Mouse (Mus musculus): ENCODE results near the gene Gm10234. TPM values are rescaled to one million over a fixed set of nuclear protein-coding genes. Genes with fewer than 3 reads are reported as not detected.

The Gm10234 gene
- polyA plus RNA-seq, 1 experiment from 2014 or later = not detected

DNA sequence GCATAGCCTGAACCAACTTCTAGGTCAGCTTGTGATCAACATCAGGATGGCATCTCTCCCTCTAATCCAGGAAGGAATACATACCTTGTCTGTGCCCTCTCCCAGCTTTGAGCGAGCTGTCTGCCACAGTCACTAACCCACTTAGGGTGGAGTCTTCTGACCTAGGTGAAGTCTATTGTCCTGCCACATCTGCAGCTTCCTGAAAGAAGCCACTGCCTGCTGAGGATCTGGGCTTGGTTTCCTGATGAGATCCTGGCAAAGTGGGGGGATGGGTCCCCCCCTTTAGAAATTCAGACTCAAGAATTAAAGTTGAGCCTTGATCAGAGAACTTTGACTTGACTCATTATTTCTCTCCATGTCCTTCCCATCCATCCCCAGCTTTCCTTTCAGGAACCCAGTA lies 32.0 kb downstream of the Gm10234 start:
- Histone ChIP-seq H3K27ac (ENCODE audit: low read depth, low read length) (no peak overlapping the region), H3K9ac (ENCODE audit: low read length) (no peak overlapping the region), H3K9me3 (ENCODE audit: control insufficient read depth, low read length) (no peaks in the 10 kb centered on the region), H3K4me3 (ENCODE audit: low read depth, low read length) (no peak overlapping the region), H3K36me3 (ENCODE audit: control insufficient read depth, insufficient read depth, low read length) (no peaks in the 10 kb centered on the region), H3K4me1 (ENCODE audit: control insufficient read depth, insufficient read depth, low read length) (no peaks in the 10 kb centered on the region), H3K27me3 (ENCODE audit: control insufficient read depth, insufficient read depth, low read length) (no peaks in the 10 kb centered on the region), H3K4me2 (ENCODE audit: low read depth) (no peak overlapping the region)
- ATAC-seq (ENCODE audit: insufficient read depth, low FRiP score, low TSS enrichment) (no peak), DNase-seq (ENCODE audit: low spot score) (no peak)
- 71% methylated on average over 1 of the region's 1 CpGs for WGBS

DNA sequence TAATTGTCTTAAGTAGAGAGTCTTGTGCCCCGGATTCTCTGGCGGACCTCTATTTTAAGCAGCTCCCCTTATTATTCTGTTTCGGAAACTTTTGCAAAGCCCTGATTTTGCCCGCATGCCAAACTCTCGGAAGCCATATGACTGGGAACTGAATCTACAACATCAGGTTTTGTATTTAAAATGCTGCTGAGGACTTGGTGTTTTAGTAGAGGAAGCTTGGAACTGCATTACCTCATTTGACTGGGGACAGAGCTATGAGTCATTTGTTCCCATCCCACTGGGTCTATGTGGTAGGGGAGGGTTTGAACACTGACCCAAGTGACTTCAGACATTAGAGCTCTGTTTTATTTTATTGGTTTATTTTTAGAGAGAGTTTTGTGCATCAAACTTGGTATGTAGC lies 38.2 kb downstream of the Gm10234 start:
- ATAC-seq (ENCODE audit: insufficient read depth, low FRiP score, low TSS enrichment) (no peak), DNase-seq (ENCODE audit: low spot score) (no peak)
- 90% methylated on average over 5 of the region's 5 CpGs for WGBS
- H3K36me3 ChIP-seq (ENCODE audit: control insufficient read depth, insufficient read depth, low read length) = no peaks in the 10 kb centered on the region
- H3K9me3 ChIP-seq (ENCODE audit: control insufficient read depth, low read length) = no peaks in the 10 kb centered on the region
- no peak overlapping the region for H3K27ac ChIP-seq (ENCODE audit: low read depth, low read length)
- H3K9ac ChIP-seq (ENCODE audit: low read length) = no peak overlapping the region
- H3K4me3 ChIP-seq (ENCODE audit: low read depth, low read length) = no peak overlapping the region
- no peaks in the 10 kb centered on the region for H3K27me3 ChIP-seq (ENCODE audit: control insufficient read depth, insufficient read depth, low read length)
- no peaks in the 10 kb centered on the region for H3K4me1 ChIP-seq (ENCODE audit: control insufficient read depth, insufficient read depth, low read length)
- no peak overlapping the region for H3K4me2 ChIP-seq (ENCODE audit: low read depth)

DNA sequence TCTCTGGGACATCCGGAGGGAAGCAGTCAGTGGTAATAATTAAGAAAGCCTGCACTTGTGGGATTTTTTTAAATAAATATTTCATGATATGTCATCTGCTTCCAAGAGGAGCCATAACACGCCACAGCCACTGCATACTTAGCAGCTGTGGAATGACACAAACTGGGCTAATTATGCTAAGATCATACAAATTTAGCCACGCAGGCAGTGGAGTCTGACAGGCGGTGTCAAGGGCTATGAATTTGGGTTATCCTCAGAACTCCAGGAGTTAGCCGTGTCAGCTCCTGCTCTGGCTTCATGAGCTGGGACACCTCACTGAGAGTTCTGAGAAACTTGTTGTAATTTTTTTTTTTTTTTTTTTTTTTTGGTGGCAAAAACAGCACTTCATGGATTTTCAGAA lies 40.8 kb downstream of the Gm10234 start:
- Histone ChIP-seq H3K9me3 (ENCODE audit: control insufficient read depth, low read length) (no peaks in the 10 kb centered on the region), H3K27me3 (ENCODE audit: control insufficient read depth, insufficient read depth, low read length) (no peaks in the 10 kb centered on the region), H3K27ac (ENCODE audit: low read depth, low read length) (no peak overlapping the region), H3K36me3 (ENCODE audit: control insufficient read depth, insufficient read depth, low read length) (no peaks in the 10 kb centered on the region), H3K4me3 (ENCODE audit: low read depth, low read length) (no peak overlapping the region), H3K4me1 (ENCODE audit: control insufficient read depth, insufficient read depth, low read length) (no peaks in the 10 kb centered on the region), H3K4me2 (ENCODE audit: low read depth) (no peak overlapping the region), H3K9ac (ENCODE audit: low read length) (no peak overlapping the region)
- ATAC-seq (ENCODE audit: insufficient read depth, low FRiP score, low TSS enrichment) (no peak), DNase-seq (ENCODE audit: low spot score) (no peak)
- 78% methylated on average over 5 of the region's 5 CpGs for WGBS

DNA sequence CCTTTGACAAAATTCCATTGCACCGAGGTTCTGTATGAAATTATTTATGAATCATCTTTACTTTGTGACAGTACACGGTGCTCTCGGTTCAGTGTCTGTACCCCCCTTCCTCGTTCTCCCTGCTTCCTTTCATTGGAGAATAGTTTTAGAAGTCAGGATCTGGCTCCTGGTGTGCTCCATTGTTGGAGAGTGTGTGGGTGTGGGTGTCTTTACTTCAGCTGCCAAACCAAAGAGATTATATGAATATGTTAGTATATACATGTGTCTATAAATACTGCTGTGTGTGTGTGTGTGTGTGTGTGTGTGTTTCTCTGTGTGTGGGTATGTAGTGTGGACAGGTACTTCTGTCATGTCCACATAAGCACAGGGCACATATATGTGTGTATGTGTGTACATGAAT lies 49.9 kb downstream of the Gm10234 start:
- H3K9me3 ChIP-seq (ENCODE audit: control insufficient read depth, low read length) = no peaks in the 10 kb centered on the region
- H3K4me2 ChIP-seq (ENCODE audit: low read depth) = no peak overlapping the region
- H3K27ac ChIP-seq (ENCODE audit: low read depth, low read length) = no peak overlapping the region
- no peak overlapping the region for H3K9ac ChIP-seq (ENCODE audit: low read length)
- no peaks in the 10 kb centered on the region for H3K36me3 ChIP-seq (ENCODE audit: control insufficient read depth, insufficient read depth, low read length)
- ATAC-seq (ENCODE audit: insufficient read depth, low FRiP score, low TSS enrichment) (no peak), DNase-seq (ENCODE audit: low spot score) (no peak)
- no peaks in the 10 kb centered on the region for H3K4me1 ChIP-seq (ENCODE audit: control insufficient read depth, insufficient read depth, low read length)
- no peak overlapping the region for H3K4me3 ChIP-seq (ENCODE audit: low read depth, low read length)
- no peaks in the 10 kb centered on the region for H3K27me3 ChIP-seq (ENCODE audit: control insufficient read depth, insufficient read depth, low read length)
- WGBS = 86% methylated on average over 4 of the region's 4 CpGs

Other genes starting within 250 kb of the Gm10234 start
- gene Kbtbd8, start 204.9 kb upstream of the Gm10234 start, polyA plus RNA-seq (2014; fragmentation: Nextera tagmentation; extraction: Ambion mirVana) = 10.7 and 12.8 TPM in 2 replicates